Mouse (Mus musculus) limb, embryonic 14.5 days (tissue): ENCODE measurements around the gene Grhl1. TPM values are rescaled to one million over a fixed set of nuclear protein-coding genes. Genes with fewer than 3 reads are reported as not detected.

ENCODE experiments used
- ATAC-seq: fragments of 200-750 bp; cut with Nextera tagmentation; 2 replicates; pipeline ENCODE4 v1.8.0; 2017; ENCODE audit warnings: low read depth, moderate number of reproducible peaks, moderate TSS enrichment; ENCODE audit not compliant: low FRiP score
- DNase-seq: peaks from one replicate; pipeline ENCODE4 v3.0.0-alpha.2; 2015; ENCODE audit warnings: low spot score
- H3K27ac ChIP-seq: fragments of 300-500 bp; sonication (generic); replicated peaks from 2 replicates; pipeline ENCODE4 v1.5.1; 2014; ENCODE audit warnings: low read depth, mild to moderate bottlenecking, low read length, moderate library complexity, mixed read lengths
- H3K27me3 ChIP-seq: fragments of 300-500 bp; sonication (generic); 2 replicates; pipeline ENCODE4 v1.6.1; 2014; ENCODE audit warnings: low read length, mixed read lengths; ENCODE audit not compliant: control insufficient read depth, insufficient read depth
- H3K36me3 ChIP-seq: fragments of 300-500 bp; sonication (generic); 2 replicates; pipeline ENCODE4 v1.6.1; 2014; ENCODE audit warnings: mild to moderate bottlenecking, low read length, moderate library complexity, mixed read lengths; ENCODE audit not compliant: control insufficient read depth, insufficient read depth
- H3K4me1 ChIP-seq: fragments of 300-500 bp; sonication (generic); 2 replicates; pipeline ENCODE4 v1.6.1; 2014; ENCODE audit warnings: antibody characterized with exemption, low read length, mixed read lengths; ENCODE audit not compliant: control insufficient read depth, insufficient read depth
- H3K4me2 ChIP-seq: fragments of 300-500 bp; sonication (generic); replicated peaks from 2 replicates; pipeline ENCODE4 v1.6.1; 2014; ENCODE audit warnings: low read depth, mild to moderate bottlenecking, low read length, moderate library complexity; ENCODE audit not compliant: severe bottlenecking
- H3K4me3 ChIP-seq: fragments of 300-500 bp; sonication (generic); replicated peaks from 2 replicates; pipeline ENCODE4 v1.5.1; 2014; ENCODE audit warnings: low read length
- H3K9ac ChIP-seq: fragments of 300-500 bp; sonication (generic); 2 replicates; pipeline ENCODE4 v1.6.1; 2014; ENCODE audit warnings: mild to moderate bottlenecking, low read depth, low read length, moderate library complexity; ENCODE audit not compliant: severe bottlenecking
- H3K9me3 ChIP-seq: fragments of 300-500 bp; sonication (generic); 2 replicates; pipeline ENCODE4 v1.6.1; 2016; ENCODE audit warnings: low read length; ENCODE audit not compliant: control insufficient read depth
- POLR2A ChIP-seq: fragments of 200-500 bp; IDR thresholded peaks from 2 replicates; pipeline ENCODE4 v1.8.0; 2012; ENCODE audit warnings: inconsistent platforms, mild to moderate bottlenecking, moderate library complexity, borderline replicate concordance; ENCODE audit not compliant: insufficient read depth, insufficient read length; ENCODE audit errors: extremely low read depth
- WGBS: fragments of 180-500 bp; shearing (Covaris S2); extraction: QIAGEN DNeasy Blood & Tissue Kit; methylation state at CpG from one replicate; pipeline ENCODE4 v1.1.7; 2014; 5-methylcytosine and 5-hydroxymethylcytosine counted together
- polyA plus RNA-seq, 2 experiments: library from polyadenylated mRNA; depleted of rRNA in 1 of 2; stranded (reverse) in 1 of 2; unstranded in 1 of 2; fragments of >200 nt; fragmentation: Nextera tagmentation in 1 of 2; extraction: Ambion mirVana in 1 of 2; gene quantifications; 2 replicates each; pipeline versions ENCODE4 v1.2.1 to v1.2.3; 2012 to 2014

Gene Grhl1
- polyA plus RNA-seq, 2 experiments, result 10.6 to 22.7 TPM

DNA sequence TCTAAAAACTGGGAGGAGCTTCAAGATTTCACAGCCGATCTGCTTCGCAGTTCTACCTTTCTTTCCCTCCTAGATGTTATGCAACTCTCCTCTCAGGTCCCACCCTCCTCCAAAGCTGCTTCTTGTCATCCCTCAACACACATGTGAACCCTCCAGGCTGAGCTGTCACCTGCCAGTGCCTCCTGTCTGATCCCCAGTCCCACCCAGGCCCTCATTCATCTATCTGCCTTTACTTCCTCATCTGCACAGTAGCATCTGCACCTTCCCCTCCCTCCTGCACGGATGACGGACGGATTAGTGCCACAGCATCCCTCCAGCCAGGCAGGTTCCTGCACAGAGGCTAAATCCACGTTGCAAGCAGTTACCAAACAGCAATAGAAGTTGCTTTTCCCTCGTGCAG is 14.1 kb downstream of the Grhl1 start:
- no peak overlapping the region for H3K4me2 ChIP-seq
- no peak overlapping the region for H3K4me3 ChIP-seq
- H3K27ac ChIP-seq, result no peak overlapping the region
- H3K27me3 ChIP-seq, result no peaks in the 10 kb centered on the region
- H3K36me3 ChIP-seq, result no peaks in the 10 kb centered on the region
- 74% methylated on average over 7 of the region's 7 CpGs for WGBS
- no peaks in the 10 kb centered on the region for H3K9me3 ChIP-seq
- H3K4me1 ChIP-seq, result no peaks in the 10 kb centered on the region
- TF ChIP-seq POLR2A, result no peak
- no peak overlapping the region for H3K9ac ChIP-seq
- ATAC-seq, result no peak
- no peak for DNase-seq

DNA sequence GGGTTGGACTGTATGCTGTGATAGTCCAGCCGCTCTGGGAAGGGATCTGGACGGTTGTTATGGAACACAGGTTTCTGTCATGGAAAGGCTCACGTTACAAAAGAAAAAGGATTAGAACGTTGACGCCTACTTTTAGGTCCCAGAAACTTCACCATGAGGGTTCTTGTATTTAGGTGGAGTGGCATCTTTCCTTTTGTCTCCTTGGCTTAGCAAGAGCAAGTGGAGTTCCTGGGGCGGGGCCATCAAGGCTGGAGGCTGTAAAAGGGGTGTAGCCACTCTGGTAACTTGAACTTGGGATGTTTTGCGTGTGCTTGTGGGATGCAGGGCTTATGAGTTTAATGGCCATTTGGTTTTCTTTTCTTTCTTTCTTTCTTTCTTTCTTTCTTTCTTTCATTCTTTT is 18.3 kb downstream of the Grhl1 start:
- Histone ChIP-seq H3K4me1 (peaks cover 7% of the 10 kb centered on the region; the same call in 1 of the 2 replicates), H3K27ac (no peak overlapping the region), H3K36me3 (no peaks in the 10 kb centered on the region), H3K9me3 (no peaks in the 10 kb centered on the region), H3K4me3 (no peak overlapping the region), H3K27me3 (no peaks in the 10 kb centered on the region), H3K4me2 (no peak overlapping the region), H3K9ac (no peak overlapping the region)
- TF ChIP-seq POLR2A, result no peak
- ATAC-seq (no peak), DNase-seq (no peak)
- WGBS, result 67% methylated on average over 7 of the region's 7 CpGs

- 80% methylated on average over 9 of the region's 9 CpGs for WGBS
- no peak overlapping the region for H3K4me2 ChIP-seq
- no peak overlapping the region for H3K4me3 ChIP-seq
- H3K36me3 ChIP-seq, result no peaks in the 10 kb centered on the region
- H3K4me1 ChIP-seq, result peaks cover 7% of the 10 kb centered on the region; the same call in 1 of the 2 replicates
- no peaks in the 10 kb centered on the region for H3K9me3 ChIP-seq
- no peaks in the 10 kb centered on the region for H3K27me3 ChIP-seq
- DNase-seq (no peak), ATAC-seq (no peak)
- no peak overlapping the region for H3K9ac ChIP-seq
- TF ChIP-seq POLR2A, result no peak
- H3K27ac ChIP-seq, result no peak overlapping the region
These were observed 20.0 kb downstream of the Grhl1 start for GRCm38 (mm10) chr12:24592055-24592454.

DNA sequence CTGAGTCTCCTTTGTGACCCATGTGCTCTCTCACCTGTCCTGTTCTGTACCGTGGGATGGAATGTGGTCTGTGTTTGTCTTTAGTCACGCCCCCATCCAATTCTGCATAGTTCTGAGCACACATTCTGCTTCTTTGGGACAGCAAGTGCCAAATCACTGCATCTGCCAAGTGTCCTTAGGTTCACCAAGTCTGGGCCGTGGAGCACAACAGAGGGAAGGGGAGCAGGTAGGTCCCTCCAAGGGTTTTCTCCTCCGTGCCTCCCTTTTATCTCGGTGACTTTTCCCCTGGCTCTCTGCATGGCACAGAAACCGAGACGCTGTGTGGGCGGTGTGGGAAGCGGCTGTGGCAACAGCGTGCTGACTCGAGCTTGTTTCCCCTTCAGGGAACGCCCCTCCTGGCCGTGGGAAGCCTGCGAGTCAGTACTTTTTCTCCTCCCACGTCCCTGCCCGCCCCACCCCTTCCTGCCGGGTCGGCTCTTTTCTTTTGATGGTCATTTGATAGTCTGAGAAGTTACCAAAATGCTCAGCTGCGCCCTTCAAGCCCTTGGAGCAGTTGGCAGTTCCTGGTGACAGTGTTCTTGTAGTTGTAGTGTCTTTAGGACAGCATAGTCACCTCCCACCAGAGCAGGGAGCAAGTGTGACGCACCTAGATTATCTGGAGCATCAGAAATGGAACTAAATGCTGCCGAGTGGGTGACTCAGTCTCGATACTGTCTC is 21.0 kb downstream of the Grhl1 start:
- H3K27ac ChIP-seq, result no peak overlapping the region
- peak overlapping the region; percentile 16; the same call in 1 of the 2 replicates for H3K4me3 ChIP-seq
- H3K27me3 ChIP-seq, result no peaks in the 10 kb centered on the region
- no peak overlapping the region for H3K9ac ChIP-seq
- DNase-seq (peak; percentile 43), ATAC-seq (peak; percentile 64)
- H3K4me1 ChIP-seq, result peaks cover 7% of the 10 kb centered on the region; the same call in 1 of the 2 replicates
- no peaks in the 10 kb centered on the region for H3K9me3 ChIP-seq
- WGBS, result 14% methylated on average over 22 of the region's 22 CpGs
- no peaks in the 10 kb centered on the region for H3K36me3 ChIP-seq
- no peak for TF ChIP-seq POLR2A
- H3K4me2 ChIP-seq, result peak overlapping the region; percentile 39

GRCm38 (mm10) chr12:24597376-24597775 is 25.3 kb downstream of the Grhl1 start:
- Histone ChIP-seq H3K36me3 (no peaks in the 10 kb centered on the region), H3K4me3 (no peak overlapping the region), H3K9ac (no peak overlapping the region), H3K27me3 (no peaks in the 10 kb centered on the region), H3K9me3 (no peaks in the 10 kb centered on the region), H3K4me2 (no peak overlapping the region), H3K4me1 (peaks cover 12% of the 10 kb centered on the region; the same call in 1 of the 2 replicates), H3K27ac (no peak overlapping the region)
- TF ChIP-seq POLR2A, result no peak
- DNase-seq (no peak), ATAC-seq (peak; percentile 23; the same call in 1 of the 2 replicates)
- WGBS, result 65% methylated on average over 6 of the region's 6 CpGs

DNA sequence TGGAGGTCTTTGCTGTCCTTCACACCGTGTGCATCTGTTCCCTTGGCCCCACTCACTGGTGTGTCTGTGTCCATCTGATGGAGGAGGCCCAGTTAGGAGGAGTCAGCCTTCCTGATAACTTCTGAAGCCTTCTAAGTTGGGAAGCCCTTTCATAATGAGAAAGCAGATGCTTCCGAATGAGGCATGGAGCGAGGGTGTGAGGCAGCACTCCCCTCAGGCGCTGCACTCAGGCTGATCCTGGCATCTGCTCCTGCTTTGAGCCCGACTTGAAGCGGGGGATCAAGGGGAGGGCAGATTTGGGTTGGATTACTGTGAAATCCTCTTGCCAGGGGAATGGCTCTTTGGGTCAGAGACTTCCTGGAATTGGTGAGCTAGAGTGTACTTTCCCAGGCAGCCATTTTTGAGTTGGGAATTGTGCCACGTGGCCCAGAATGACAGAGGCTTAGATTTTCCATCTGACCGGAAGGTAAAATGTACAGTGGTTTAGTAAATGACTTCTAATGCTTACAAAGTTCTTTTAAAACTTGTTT is 27.3 kb downstream of the Grhl1 start:
- H3K9ac ChIP-seq, result no peak overlapping the region
- no peaks in the 10 kb centered on the region for H3K9me3 ChIP-seq
- H3K4me2 ChIP-seq, result no peak overlapping the region
- no peak overlapping the region for H3K4me3 ChIP-seq
- ATAC-seq, result no peak
- DNase-seq, result no peak
- no peaks in the 10 kb centered on the region for H3K36me3 ChIP-seq
- 48% methylated on average over 8 of the region's 8 CpGs for WGBS
- H3K27ac ChIP-seq, result no peak overlapping the region
- no peak for TF ChIP-seq POLR2A
- 0 out of 2 replicates have a peak, but pooled peaks cover 5% of the 10 kb centered on the region for H3K4me1 ChIP-seq
- no peaks in the 10 kb centered on the region for H3K27me3 ChIP-seq
